Mouse (Mus musculus): ENCODE results near the gene Klf16.

The Klf16 gene

GRCm38 (mm10) chr10:80575925-80576324 is 1.2 kb downstream of the Klf16 start:
- DNase-seq (ENCODE audit: low spot score in 2 of 2): no peak

DNA sequence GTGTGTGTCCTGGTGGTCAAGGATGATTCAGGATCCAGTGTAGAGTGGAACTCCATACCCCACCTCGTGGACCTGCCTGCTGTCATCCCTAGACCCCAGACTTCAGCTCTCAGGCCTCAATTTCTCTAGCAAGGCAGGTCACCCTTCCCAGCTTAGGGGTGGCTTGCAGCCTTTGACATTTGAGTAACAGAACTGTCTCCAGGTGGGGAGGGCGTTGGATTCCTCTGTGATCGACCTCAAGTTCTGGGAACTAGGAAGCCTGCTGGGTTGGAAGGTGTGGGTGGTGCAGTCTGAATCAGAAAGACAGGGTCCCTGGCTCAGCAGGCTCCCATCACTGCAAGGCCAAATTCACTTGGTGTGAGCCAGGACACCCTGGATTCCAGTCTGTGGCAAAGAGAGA is 2.2 kb downstream of the Klf16 start:
- DNase-seq (ENCODE audit: low spot score in 2 of 2): no peak

GRCm38 (mm10) chr10:80573944-80574343 is 3.2 kb downstream of the Klf16 start:
- DNase-seq (ENCODE audit: low spot score in 2 of 2): no peak

- DNase-seq (ENCODE audit: low spot score in 2 of 2): no peak
Measured at GRCm38 (mm10) chr10:80572477-80572876, 4.6 kb downstream of the Klf16 start.

GRCm38 (mm10) chr10:80570871-80571836 is 6.0 kb downstream of the Klf16 start:
- DNase-seq (ENCODE audit: low spot score in 2 of 2): no peak

DNA sequence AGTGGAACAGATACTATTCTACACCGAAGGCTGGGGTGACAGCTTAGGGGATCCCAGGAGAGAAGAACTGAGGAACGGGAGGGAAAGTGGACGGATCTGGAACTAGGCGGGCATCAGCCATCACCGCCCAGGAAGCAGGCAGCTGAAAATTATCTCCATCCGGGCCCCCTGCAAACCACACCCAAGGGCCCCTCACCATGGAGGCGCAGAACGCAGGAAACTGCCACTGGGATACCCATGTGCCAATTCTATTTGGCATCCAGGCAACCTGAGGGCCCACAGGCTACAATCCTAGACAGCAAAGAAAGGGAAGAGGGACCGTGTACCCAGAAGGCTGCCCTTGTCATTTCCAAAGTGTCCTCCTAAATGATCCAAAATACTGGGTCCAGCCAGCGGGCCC is 6.7 kb downstream of the Klf16 start:
- no peak for DNase-seq (ENCODE audit: low spot score in 2 of 2)

DNA sequence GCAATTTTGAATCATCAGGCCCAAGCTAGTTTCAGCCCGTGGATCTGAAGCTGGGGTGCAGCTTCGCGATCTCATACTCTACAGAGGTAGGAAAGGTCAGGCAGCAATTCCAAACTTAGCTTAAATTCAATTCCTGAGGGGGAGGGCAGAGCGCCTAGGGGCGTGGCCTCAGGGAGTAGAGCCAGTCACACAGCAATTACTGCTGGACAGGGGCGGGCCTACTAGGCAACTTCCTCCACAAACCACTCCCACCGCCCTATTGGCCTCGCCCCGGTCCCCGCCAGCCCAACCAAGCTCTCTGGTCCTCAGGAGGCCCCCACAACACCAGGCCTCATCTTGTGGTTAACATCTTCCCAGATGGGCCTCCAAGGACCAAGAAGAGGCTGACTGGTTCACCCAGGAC is 7.5 kb downstream of the Klf16 start:
- DNase-seq (ENCODE audit: low spot score in 2 of 2): no peak

GRCm38 (mm10) chr10:80568876-80569275 is 8.2 kb downstream of the Klf16 start:
- DNase-seq (ENCODE audit: low spot score in 2 of 2): no peak

DNA sequence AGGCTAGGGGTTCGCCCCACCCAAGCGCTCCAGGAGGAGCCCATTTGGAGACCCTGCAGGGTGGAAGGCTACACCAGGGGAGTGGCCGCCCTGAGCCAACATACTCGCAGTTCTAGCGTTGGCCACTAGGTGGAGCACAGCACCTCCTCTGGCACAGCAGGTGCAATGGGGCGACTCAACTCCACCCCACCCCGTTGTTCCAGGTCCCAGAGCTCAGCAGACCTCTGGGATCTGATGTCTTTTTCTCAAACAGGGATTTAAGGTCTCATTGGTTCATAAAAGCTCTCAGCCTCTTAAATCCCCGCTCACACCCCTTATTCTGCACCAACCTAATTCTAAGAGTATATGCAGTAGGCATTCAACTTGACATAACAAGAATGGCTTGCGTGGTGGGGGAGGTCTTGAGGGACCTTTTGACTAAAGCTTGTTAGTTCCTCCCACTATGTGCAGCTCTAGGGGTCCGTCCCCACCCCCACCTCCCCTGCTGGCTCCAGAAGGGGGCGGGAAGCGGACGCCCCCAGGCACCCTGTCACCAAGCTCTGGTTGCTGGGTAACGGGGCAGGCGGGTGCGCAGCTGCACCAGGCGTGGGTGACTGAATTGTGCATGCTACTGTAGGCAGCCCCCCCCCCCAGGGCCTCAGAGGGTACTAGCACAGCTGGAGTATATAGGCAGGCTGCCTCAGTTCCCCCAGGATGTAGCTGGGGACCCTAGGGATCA is 10.6 kb downstream of the Klf16 start:
- DNase-seq (ENCODE audit: low spot score in 2 of 2): peak; percentile 76 to 86

- DNase-seq (ENCODE audit: low spot score in 2 of 2): peak; percentile 87 to 94
Measured at GRCm38 (mm10) chr10:80561116-80561944, 15.8 kb downstream of the Klf16 start, which contains the start of gene Rexo1. Gene Rexo1, minus strand, starts transcription at chr10:80561560.

DNA sequence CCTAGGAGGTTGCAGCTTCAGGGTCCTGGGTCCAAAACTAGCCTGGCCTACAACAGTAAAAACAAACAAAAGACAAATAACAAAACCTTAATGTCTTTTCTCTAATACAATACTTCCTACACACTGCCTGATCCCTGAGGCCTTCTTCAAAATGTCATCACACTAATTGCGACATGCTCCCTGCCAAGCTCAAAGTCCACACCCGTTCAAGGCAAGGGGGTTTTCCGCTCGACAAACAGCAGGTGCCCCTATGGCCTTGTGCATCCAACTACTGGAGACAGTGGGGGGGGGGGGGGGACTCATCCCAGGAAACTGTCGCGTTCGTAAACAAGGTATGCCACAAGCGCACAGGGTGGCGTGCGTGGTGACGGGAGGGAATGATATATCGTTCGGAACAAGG is 16.5 kb downstream of the Klf16 start:
- DNase-seq (ENCODE audit: low spot score in 2 of 2): no peak

GRCm38 (mm10) chr10:80559431-80559830 is 17.7 kb downstream of the Klf16 start:
- DNase-seq (ENCODE audit: low spot score in 2 of 2): no peak

- DNase-seq (ENCODE audit: low spot score in 2 of 2): peak in 1 of 2 experiments; percentile 65
Measured at GRCm38 (mm10) chr10:80557346-80557965, 19.7 kb downstream of the Klf16 start.

GRCm38 (mm10) chr10:80553997-80554396 is 23.1 kb downstream of the Klf16 start:
- DNase-seq (ENCODE audit: low spot score in 2 of 2): no peak

DNA sequence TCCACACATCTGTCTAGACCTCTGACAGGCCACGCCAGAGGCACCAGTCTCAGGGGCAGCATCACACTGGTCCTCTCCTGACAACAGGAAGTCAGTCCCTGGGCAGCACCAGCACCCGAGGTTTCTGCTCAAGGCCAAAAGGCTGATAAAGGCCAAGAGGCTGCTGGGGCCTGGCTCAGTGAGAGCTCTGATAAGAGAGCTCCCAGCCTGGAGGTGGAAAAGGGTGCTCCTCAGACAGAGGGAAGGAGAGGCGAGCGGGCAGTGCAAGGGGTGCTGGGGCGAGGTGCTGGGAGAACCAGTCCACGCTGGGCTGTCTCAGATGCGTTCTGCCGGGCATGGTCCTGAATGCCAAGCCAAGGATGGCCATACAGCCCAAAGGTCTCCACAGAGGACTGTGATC is 23.5 kb downstream of the Klf16 start:
- DNase-seq (ENCODE audit: low spot score in 2 of 2): no peak

DNA sequence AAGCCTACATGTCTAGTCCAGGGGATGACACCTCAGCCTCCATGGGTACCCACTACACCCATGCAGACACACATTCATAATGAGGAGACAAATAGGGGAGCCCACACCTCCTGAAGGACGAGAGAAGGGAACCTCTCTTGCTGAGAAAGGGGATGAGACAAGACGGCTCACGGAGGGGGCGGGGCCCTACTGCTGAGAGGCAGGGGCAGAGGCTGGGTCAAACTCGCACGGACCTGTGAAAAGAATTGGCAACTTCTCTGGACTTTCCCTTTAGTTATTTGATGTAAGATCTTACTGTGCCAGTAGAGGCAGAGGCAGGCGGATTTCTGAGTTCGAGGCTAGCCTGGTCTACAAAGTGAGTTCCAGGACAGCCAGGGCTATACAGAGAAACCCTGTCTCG is 24.8 kb downstream of the Klf16 start:
- DNase-seq (ENCODE audit: low spot score in 2 of 2): no peak

- no peak for DNase-seq (ENCODE audit: low spot score in 2 of 2)
Measured at GRCm38 (mm10) chr10:80549279-80549678, 27.8 kb downstream of the Klf16 start.

DNA sequence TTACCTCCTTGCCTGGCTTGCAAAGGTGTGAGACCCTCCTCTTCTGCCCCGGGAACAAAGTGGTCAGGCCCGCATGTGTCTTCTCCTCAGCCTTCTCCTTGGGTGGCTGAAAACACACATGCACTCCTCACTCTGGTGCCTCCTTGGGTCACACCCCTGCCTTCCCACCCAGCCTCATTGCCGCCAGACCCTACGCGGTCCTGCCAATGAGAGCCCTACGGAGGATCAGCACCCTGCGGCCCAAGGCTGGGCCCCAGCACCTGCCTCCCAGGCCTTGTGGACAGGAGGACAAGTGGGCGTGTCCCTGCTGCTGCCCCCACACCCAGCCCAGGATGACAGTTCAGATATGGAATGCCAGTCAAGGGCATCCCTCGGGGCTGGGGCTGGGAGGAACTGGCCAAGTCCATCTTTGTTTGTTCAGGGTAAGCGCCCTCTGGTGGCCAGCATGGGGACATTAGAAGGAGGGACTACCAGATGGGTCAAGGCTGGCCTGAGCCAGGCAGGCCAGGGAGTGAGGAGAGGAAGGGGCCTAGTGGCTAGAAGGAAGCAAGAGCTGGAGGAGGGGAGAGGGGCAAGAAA is 28.6 kb downstream of the Klf16 start:
- DNase-seq (ENCODE audit: low spot score in 2 of 2): peak in 1 of 2 experiments; percentile 36

DNA sequence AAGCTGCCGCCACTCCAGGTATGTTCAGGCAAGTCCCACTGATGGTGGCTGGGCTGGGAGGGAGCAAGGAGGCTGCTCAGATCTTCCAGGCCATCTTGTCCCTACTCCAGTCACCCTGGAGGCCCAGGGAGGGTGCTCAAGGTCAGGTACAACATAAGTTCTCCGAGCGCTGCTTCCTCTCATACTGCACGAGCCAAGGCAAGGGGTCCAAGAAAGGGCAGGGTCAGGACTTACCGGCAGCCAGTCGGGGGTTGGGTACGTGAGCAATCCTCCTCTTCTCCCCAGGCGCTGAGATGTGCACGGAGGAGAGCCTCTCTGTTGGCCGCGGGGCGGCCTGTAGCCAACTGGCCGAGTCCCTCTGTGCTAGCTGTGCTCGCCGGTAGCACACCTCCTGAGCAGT is 29.6 kb downstream of the Klf16 start:
- no peak for DNase-seq (ENCODE audit: low spot score in 2 of 2)

GRCm38 (mm10) chr10:80546945-80547344 is 30.2 kb downstream of the Klf16 start:
- no peak for DNase-seq (ENCODE audit: low spot score in 2 of 2)

DNA sequence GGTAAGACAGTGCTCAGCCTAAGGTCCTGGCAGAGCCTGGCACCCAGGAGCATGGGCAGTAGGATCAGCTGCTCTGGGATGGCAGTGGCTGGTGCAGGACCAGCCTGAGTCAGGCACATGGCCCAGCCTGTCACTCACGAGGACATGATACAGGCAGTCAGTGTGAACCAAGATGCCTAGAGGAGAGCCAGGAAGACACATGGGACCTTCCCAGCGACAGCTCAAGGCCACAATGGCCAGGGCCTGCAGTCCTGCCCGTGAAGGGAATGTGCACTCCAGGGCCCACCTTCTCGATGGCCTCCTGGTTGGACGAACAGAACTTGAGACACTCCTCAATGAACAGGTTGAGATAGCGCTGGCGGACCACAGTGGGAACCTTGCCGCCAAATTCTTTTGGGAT is 31.5 kb downstream of the Klf16 start:
- DNase-seq (ENCODE audit: low spot score in 2 of 2): no peak

Measured in frontal cortex, postnatal 14 days (tissue).